8 mouse cellular contexts compared by ENCODE assay signal in genomic region chr9:62345633-62346387, GRCm38 (mm10). TPM values are rescaled to one million over a fixed set of nuclear protein-coding genes. Genes with fewer than 3 reads are reported as not detected.
DNase-seq lines count a peak whose midpoint lies in the region; ATAC-seq and TF ChIP-seq lines count a peak whose summit lies in the region.

No protein-coding gene starts in this region.

- intact Hi-C loops in gastrocnemius, adult 2 months (cut with DNase I) = no loop called here

- no peaks in the 10 kb centered on the region for H3K9me3 ChIP-seq in hindbrain, embryonic 13.5 days
- no peaks in the 10 kb centered on the region for H3K9me3 ChIP-seq in midbrain, embryonic 11.5 days (ENCODE audit: control insufficient read depth, low read length)

- no peaks in the 10 kb centered on the region for H3K36me3 ChIP-seq in hindbrain, embryonic 13.5 days
- no peaks in the 10 kb centered on the region for H3K36me3 ChIP-seq in midbrain, embryonic 11.5 days (ENCODE audit: control insufficient read depth, insufficient read depth, low read length)

- WGBS in hindbrain, embryonic 13.5 days = 55% methylated on average over 9 of the region's 9 CpGs
- WGBS in midbrain, embryonic 11.5 days = 67% methylated on average over 9 of the region's 9 CpGs

- DNase-seq in gastrocnemius, adult 2 months = no peak
- no peak for DNase-seq in gastrocnemius, postnatal 10 days
- peak; percentile 85 for DNase-seq in midbrain, embryonic 11.5 days (ENCODE audit: low spot score, missing footprints)
- no peak for DNase-seq in adrenal gland, adult 18-20 months (ENCODE audit: low spot score in 2 of 2)

- peak overlapping the region; percentile 95 for H3K27ac ChIP-seq in gastrocnemius, adult 2 months
- peak overlapping the region; percentile 62 for H3K27ac ChIP-seq in brown adipose tissue, adult 24 weeks (replicated peaks; ENCODE audit: low read depth, low read length)
- peak overlapping the region; percentile 100 for H3K27ac ChIP-seq in hindbrain, embryonic 13.5 days
- H3K27ac ChIP-seq in midbrain, embryonic 11.5 days (ENCODE audit: low read depth, low read length) = no peak overlapping the region

- H3K27me3 ChIP-seq in hindbrain, embryonic 13.5 days = no peaks in the 10 kb centered on the region
- H3K27me3 ChIP-seq in midbrain, embryonic 11.5 days (ENCODE audit: control insufficient read depth, insufficient read depth, low read length) = no peaks in the 10 kb centered on the region

- peaks cover 36% of the 10 kb centered on the region for H3K4me1 ChIP-seq in brown adipose tissue, adult 24 weeks (ENCODE audit: control insufficient read depth, insufficient read depth, insufficient read length, low read length)
- peaks cover 57% of the 10 kb centered on the region for H3K4me1 ChIP-seq in hindbrain, embryonic 13.5 days (replicated peaks)
- H3K4me1 ChIP-seq in midbrain, embryonic 11.5 days (ENCODE audit: control insufficient read depth, insufficient read depth, low read length) = peaks cover 28% of the 10 kb centered on the region

- no peak for ATAC-seq in hindbrain, embryonic 13.5 days (ENCODE audit: low FRiP score)
- no peak for ATAC-seq in midbrain, embryonic 11.5 days (ENCODE audit: low FRiP score)
- ATAC-seq in inflammation-experienced regulatory T-cells, adult 6 months = no peak
- ATAC-seq in megakaryocyte-erythroid progenitor cell, adult 5-6 weeks (replicated peaks; ENCODE audit: low FRiP score, low TSS enrichment, poor library complexity, severe bottlenecking) = no peak

- peak overlapping the region; percentile 96 for H3K4me3 ChIP-seq in gastrocnemius, adult 2 months
- peak overlapping the region; percentile 93 for H3K4me3 ChIP-seq in brown adipose tissue, adult 24 weeks (ENCODE audit: insufficient read depth, low read depth, low read length)
- H3K4me3 ChIP-seq in hindbrain, embryonic 13.5 days = peak overlapping the region; percentile 87
- peak overlapping the region; percentile 87; the same call in 1 of the 2 replicates for H3K4me3 ChIP-seq in midbrain, embryonic 11.5 days (ENCODE audit: low read depth, low read length)

- H3K4me2 ChIP-seq in hindbrain, embryonic 13.5 days = peak overlapping the region; percentile 77
- peak overlapping the region; percentile 98 for H3K4me2 ChIP-seq in midbrain, embryonic 11.5 days

- H3K9ac ChIP-seq in hindbrain, embryonic 13.5 days = peak overlapping the region; percentile 99
- peak overlapping the region; percentile 100 for H3K9ac ChIP-seq in midbrain, embryonic 11.5 days (ENCODE audit: low read length)

- no peak for TF ChIP-seq CTCF in gastrocnemius, adult 2 months (IDR thresholded peaks at IDR 0.05)

RNA-seq across cellular contexts. Expression of gene Anp32a, which starts 4.7 kb away (rescaled TPM):
- total RNA-seq in gastrocnemius, adult 2 months (2021) = 10 to 100 TPM; 62.8 to 88.2 TPM
- total RNA-seq in gastrocnemius, postnatal 10 days (2021) = 10 to 100 TPM; 85.7 to 96.6 TPM
- 578 and 694 TPM in 2 replicates for polyA plus RNA-seq in brown adipose tissue, adult 24 weeks (2012; ENCODE audit: insufficient read depth, insufficient read length, missing spikeins)
- polyA plus RNA-seq in hindbrain, embryonic 13.5 days (2015; fragmentation: Nextera tagmentation; extraction: Ambion mirVana) = 149 and 172 TPM in 2 replicates
- polyA plus RNA-seq in midbrain, embryonic 11.5 days (2014; fragmentation: Nextera tagmentation; extraction: Ambion mirVana) = 194 and 220 TPM in 2 replicates
- polyA plus RNA-seq in inflammation-experienced regulatory T-cells, adult 6 months (2017; shearing (Covaris generic)) = 100 to 1,000 TPM in 2 of 3 experiments, 10 to 100 TPM in 1; 81.5 to 158 (median 100) TPM
- 205 and 266 TPM in 2 replicates for total RNA-seq in megakaryocyte-erythroid progenitor cell, adult 5-6 weeks (2014; fragmentation: Nextera tagmentation)
- 606 and 1,097 TPM in 2 replicates for total RNA-seq in megakaryocyte-erythroid progenitor cell, adult 5-6 weeks (2017)
- 100 to 1,000 TPM; 275 to 337 TPM for total RNA-seq in adrenal gland, adult 18-20 months (2021)
